Mouse (Mus musculus) brain, embryonic 14.5 days (tissue): ENCODE measurements at regions not wholly inside any gene's neighbourhood (a gene's known extent, or its start where the extent isn't known, plus 50 kb on each side); places are given as distances from the start of the nearest gene placed in this dataset.

ENCODE experiments used
- CTCF ChIP-seq: fragments of 200-500 bp; IDR thresholded peaks from 2 replicates; pipeline ENCODE4 v1.5.1; 2012; ENCODE audit warnings: inconsistent platforms, mild to moderate bottlenecking, moderate library complexity, borderline replicate concordance; ENCODE audit not compliant: insufficient read depth, insufficient read length; ENCODE audit errors: extremely low read depth
- POLR2A ChIP-seq: fragments of 200-500 bp; IDR thresholded peaks from 2 replicates; pipeline ENCODE4 v1.6.1; 2012; ENCODE audit warnings: mild to moderate bottlenecking, inconsistent platforms, borderline replicate concordance; ENCODE audit not compliant: poor library complexity, insufficient read depth, insufficient read length, severe bottlenecking; ENCODE audit errors: extremely low read depth

DNA sequence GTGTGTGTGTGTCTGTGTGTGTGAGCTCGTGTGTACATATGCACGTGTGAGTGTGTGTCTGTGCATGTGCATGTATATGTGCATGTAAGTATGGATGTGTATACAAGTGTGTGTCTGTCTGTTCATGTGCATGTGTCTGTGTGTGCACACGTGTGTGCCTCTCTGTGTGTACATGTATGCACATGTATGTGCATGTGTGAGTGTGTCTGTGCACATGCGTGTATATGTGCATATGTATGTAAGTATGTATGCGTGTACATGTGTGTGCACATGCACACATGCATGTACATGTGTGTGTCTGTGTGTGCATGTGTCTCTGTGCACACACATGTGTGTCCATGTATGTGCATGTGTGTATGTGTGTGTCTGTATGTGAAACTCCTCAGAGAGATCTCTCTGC, 55.6 kb upstream of the Kras start:
- TF ChIP-seq CTCF (no peak), POLR2A (no peak)
